Mouse (Mus musculus): Measurements from ENCODE around the gene Csnk1g2.

Gene Csnk1g2

GRCm38 (mm10) chr10:80622661-80623456 lies at the start of gene Csnk1g2:
Csnk1g2 (plus strand) TSS chr10:80622838.
- in situ Hi-C loops (cut with MboI; ENCODE audit: low pct_unique_long_range_greater_than_20kb in 1 of 2, low sequenced_read_pairs in 2 of 2, unreplicated experiment in 1 of 2) = no loop called here

GRCm38 (mm10) chr10:80573944-80574343 lies 48.7 kb upstream of the Csnk1g2 start:
- in situ Hi-C loops (cut with MboI; ENCODE audit: low pct_unique_long_range_greater_than_20kb in 1 of 2, low sequenced_read_pairs in 2 of 2, unreplicated experiment in 1 of 2) = loop anchor here in 1 of 2 experiments (10.0 kb wide), 1 partner anchor 111 kb away; no protein-coding TSS in a partner anchor

DNA sequence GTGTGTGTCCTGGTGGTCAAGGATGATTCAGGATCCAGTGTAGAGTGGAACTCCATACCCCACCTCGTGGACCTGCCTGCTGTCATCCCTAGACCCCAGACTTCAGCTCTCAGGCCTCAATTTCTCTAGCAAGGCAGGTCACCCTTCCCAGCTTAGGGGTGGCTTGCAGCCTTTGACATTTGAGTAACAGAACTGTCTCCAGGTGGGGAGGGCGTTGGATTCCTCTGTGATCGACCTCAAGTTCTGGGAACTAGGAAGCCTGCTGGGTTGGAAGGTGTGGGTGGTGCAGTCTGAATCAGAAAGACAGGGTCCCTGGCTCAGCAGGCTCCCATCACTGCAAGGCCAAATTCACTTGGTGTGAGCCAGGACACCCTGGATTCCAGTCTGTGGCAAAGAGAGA lies 47.7 kb upstream of the Csnk1g2 start:
- in situ Hi-C loops (cut with MboI; ENCODE audit: low pct_unique_long_range_greater_than_20kb in 1 of 2, low sequenced_read_pairs in 2 of 2, unreplicated experiment in 1 of 2) = loop anchor here (5.0 to 10.0 kb wide), 2 partner anchors 107 to 110 kb away; no protein-coding TSS in a partner anchor

DNA sequence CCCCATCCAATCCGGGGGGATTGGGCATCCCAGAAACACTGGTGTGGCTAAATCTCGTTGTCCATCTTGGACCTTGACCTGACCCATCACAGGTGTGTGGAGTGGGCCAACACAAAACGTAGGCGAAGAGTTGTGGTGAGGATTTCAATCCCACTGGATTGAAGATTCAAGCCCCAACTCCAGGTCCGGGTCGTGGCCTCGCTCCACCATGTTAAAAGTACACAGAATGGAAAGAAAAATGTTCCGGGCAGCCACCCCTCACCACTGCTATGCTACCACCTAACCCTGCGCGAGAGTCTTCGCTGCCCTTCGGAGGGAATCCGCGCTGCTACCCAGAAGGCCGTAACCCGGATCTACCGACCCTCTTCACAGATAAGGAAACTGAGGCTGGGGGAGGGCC lies 46.7 kb upstream of the Csnk1g2 start:
- in situ Hi-C loops (cut with MboI; ENCODE audit: low pct_unique_long_range_greater_than_20kb in 1 of 2, low sequenced_read_pairs in 2 of 2, unreplicated experiment in 1 of 2) = loop anchor here (5.0 to 10.0 kb wide), 2 partner anchors 106 to 109 kb away; no protein-coding TSS in a partner anchor

- in situ Hi-C loops (cut with MboI; ENCODE audit: low pct_unique_long_range_greater_than_20kb in 1 of 2, low sequenced_read_pairs in 2 of 2, unreplicated experiment in 1 of 2) = loop anchor here (5.0 to 10.0 kb wide), 2 partner anchors 106 to 108 kb away; no protein-coding TSS in a partner anchor
Observed at GRCm38 (mm10) chr10:80576351-80577194, 46.1 kb upstream of the Csnk1g2 start.

DNA sequence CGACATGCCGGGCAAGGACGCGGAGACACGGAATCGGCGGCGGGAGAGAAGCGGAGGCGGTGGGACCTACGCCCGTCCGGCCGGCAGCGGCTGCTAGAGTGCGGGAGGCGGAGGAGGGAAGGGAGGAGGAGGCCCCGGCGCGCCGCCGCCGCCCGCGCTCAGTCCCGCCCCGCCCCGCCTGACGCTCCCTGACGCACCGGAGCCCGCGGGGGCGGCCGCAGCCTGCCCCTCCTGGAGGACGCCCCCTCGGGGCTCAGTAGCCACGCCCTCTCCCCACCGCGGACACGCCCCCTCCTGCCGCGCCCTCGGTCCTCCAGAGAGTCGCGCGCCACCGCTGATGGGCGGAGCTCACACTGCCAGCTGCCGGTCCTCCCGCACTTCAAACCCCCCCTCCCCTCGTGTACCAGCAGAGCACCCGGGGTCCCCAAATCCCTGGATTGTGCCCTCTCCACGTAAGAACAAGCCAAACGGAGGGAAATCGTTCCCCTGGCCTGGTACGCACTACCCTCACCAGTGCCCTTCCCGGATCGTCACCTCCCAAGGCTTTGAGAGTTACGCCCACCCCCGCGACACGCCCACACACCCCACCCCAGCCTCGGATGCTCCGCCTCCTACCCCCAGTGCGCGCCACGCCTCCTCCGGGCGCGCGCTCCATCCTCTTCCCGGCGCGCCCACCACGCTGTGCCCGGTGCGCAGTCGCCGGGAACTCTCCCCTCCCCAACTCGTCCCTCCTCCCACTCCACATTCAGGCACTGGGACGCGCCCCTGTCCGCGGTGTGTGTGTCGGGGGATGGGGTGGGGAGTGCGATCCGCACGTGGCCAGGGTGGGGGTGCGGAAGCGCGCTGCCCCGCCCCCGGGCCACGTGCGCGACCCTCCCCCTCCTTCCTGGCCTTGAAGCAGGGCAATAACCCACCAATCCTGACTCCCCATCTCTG lies 45.2 kb upstream of the Csnk1g2 start, which contains the start of gene Klf16:
Gene Klf16, minus strand, starts transcription at position 127 of the 936 bp plus-strand sequence.
- in situ Hi-C loops (cut with MboI; ENCODE audit: low pct_unique_long_range_greater_than_20kb in 1 of 2, low sequenced_read_pairs in 2 of 2, unreplicated experiment in 1 of 2) = loop anchor here (5.0 to 10.0 kb wide), 2 partner anchors 105 to 107 kb away; no protein-coding TSS in a partner anchor

DNA sequence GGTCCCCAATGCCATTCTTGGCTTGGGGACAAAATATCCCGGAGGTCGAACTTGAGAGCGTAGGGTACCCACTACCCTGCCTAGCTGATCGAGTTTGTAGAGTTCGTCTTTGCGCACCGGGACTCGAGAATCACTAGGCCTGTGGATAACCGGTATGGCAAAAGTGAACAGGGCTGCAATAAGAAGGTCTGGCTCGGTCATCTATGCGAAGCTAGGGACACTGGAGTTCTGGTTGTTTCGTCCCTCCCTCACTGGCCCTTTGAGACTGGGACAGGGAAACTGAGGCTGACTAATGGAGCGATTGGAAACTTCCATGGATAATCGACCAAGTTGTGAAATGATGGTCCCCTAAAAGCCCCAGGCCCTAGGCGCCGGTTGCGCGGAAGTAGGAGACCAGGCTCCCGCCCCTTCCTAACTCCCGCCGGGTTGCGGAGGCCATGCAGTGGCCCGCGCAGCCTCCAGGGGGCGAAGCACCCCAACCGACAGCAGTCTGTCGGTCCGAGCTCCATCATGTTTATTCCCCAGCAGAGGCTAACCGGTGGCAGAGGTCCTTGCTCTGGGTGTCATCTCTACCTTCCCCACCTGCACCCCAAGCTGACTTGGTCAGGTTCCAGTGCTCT lies 44.4 kb upstream of the Csnk1g2 start:
- in situ Hi-C loops (cut with MboI; ENCODE audit: low pct_unique_long_range_greater_than_20kb in 1 of 2, low sequenced_read_pairs in 2 of 2, unreplicated experiment in 1 of 2) = loop anchor here (5.0 to 10.0 kb wide), 2 partner anchors 104 to 107 kb away; no protein-coding TSS in a partner anchor

DNA sequence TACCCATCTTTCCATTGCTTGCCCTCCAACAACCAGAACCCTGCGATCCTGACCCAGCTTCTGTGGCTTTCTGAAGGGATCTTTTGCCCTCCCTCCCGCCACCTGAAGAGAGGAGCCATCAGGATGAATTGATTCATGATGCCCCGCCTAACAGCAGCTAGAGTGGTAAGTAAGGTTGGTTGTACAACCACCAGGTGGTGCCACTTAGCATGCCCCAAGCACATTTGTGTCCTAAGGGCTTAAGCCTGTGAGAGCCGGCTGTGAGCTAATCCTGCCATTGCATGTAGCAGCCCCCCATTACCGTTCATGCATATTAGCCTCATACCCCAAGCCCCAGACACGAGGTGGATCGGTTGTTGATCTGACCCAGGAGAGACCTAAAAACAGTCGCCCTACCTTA lies 43.7 kb upstream of the Csnk1g2 start:
- in situ Hi-C loops (cut with MboI; ENCODE audit: low pct_unique_long_range_greater_than_20kb in 1 of 2, low sequenced_read_pairs in 2 of 2, unreplicated experiment in 1 of 2) = loop anchor here (5.0 to 10.0 kb wide), 2 partner anchors 103 to 106 kb away; no protein-coding TSS in a partner anchor

DNA sequence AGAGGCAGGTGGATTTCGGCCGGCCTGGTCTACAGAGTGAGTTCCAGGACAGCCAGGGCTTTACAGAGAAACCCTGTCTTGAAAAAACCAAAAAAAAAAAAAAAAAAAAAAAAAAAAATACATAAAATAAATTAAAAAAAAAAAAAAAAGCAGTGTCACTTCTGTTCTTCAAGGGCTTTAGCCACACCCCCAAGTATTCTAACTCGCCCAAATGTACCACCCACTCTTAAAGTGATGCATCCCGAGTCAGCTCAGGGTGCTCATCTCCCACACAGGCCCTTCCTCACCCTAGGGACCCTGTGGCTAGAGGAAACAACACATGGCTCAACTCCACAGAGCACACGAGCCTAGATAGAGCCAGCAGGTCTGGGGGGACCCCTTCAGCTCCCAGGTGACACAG lies 39.6 kb upstream of the Csnk1g2 start:
- in situ Hi-C loops (cut with MboI; ENCODE audit: low pct_unique_long_range_greater_than_20kb in 1 of 2, low sequenced_read_pairs in 2 of 2, unreplicated experiment in 1 of 2) = no loop called here

GRCm38 (mm10) chr10:80584045-80584488 lies 38.6 kb upstream of the Csnk1g2 start:
- in situ Hi-C loops (cut with MboI; ENCODE audit: low pct_unique_long_range_greater_than_20kb in 1 of 2, low sequenced_read_pairs in 2 of 2, unreplicated experiment in 1 of 2) = no loop called here

DNA sequence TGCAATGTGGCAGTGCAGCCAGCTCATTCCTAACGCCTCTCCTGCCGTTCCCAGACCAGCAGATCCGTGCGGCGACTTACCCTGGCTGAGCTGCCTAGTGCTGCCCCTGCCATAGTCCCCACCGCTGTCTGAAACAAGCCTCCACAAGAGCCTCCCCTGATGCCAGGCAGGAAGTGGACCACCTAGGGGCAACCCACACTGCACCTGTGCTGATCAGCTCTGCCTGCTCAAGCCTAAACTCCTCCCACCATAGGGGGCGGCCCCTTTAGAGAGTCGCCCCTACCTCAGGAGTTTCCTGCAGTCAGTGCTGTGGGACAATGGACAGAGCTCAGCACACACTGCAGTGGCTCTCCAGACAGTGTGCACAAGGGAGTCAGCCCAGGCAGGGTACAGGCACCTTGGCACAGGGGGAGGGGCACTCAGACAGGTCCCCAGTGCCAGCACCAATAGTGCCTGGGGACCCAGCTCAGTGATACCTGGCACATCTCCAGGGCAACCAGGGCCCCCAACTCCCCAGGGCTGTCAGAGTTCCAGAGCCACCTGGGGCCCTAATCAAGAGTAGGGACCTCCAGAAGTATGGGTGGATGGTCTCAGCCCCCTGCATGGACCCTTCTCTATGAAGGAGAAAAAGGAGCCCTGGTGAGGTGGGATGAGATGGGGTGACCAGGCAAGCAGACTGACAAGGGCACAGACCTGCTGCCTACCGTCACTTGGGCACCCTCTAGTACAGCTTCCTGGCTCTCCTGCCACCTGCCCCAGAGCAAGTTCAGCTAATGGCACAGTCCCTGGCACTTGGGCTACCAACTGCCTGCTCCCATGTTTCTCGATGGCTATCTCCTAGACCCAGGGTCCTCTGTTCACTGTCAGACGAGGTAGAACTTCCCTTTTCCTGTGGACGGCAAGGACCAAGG lies 37.7 kb upstream of the Csnk1g2 start:
- in situ Hi-C loops (cut with MboI; ENCODE audit: low pct_unique_long_range_greater_than_20kb in 1 of 2, low sequenced_read_pairs in 2 of 2, unreplicated experiment in 1 of 2) = no loop called here

- in situ Hi-C loops (cut with MboI; ENCODE audit: low pct_unique_long_range_greater_than_20kb in 1 of 2, low sequenced_read_pairs in 2 of 2, unreplicated experiment in 1 of 2) = no loop called here
Observed at GRCm38 (mm10) chr10:80585581-80585980, 37.1 kb upstream of the Csnk1g2 start.

DNA sequence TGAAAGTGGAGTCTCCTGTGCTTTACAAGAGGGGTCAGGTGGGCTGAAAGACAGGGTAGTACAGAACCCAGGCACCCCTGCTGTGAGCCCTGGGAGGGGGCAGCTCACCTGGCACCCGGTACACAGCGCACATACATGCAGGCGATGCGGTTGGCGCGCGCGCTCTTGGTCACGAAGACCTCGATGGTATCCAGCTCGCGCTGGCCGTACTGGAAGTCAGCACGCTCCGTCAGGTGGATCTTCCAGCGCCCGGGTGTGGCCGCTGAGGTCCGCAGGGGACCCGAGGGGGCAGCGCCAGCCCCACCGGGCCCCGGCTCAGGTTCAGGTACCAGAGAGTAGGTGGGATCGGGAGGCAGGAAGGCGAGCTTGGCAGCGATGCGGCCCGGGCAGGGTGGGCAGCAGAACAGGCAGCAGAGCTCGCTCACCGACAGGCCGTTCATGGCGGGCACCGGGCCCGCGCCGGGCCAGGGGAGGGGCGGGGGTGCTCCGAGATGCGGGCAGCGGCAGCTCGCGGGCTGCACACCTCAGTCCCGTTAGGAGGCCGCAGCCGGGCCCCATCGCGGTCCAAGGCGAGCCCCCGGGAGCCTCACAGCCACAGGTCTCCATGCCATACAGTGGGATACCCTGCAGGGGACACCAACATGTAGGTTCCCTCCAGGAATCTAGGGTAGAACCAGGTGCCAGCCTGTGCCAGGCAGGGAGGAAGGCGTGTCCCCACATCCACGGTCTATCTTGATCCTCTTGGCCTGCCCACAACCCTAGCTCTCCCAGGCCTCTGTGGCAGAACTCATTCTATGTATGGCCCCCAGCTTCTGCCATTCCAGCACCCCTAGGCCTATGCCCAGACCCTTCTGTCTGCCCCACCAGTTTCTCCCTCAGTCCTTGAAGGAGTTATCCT lies 36.0 kb upstream of the Csnk1g2 start:
- in situ Hi-C loops (cut with MboI; ENCODE audit: low pct_unique_long_range_greater_than_20kb in 1 of 2, low sequenced_read_pairs in 2 of 2, unreplicated experiment in 1 of 2) = no loop called here

DNA sequence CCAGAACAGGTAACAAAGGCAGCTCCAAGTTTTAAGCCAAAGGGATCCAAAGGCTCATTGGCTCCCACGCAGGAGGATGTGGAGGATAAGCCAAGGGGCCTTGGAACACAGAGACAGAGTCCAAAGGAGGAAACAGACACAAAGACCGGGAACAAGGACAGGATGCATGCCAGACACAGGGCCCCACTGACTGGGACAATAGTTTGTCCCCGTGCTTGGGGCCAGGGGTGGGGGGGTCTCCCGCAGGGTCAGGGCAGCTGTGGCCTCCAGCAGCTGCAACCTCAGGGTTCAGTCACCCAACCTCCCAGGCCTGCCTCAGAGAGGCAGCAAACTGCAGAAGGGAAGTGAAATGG lies 35.4 kb upstream of the Csnk1g2 start:
- in situ Hi-C loops (cut with MboI; ENCODE audit: low pct_unique_long_range_greater_than_20kb in 1 of 2, low sequenced_read_pairs in 2 of 2, unreplicated experiment in 1 of 2) = no loop called here

- in situ Hi-C loops (cut with MboI; ENCODE audit: low pct_unique_long_range_greater_than_20kb in 1 of 2, low sequenced_read_pairs in 2 of 2, unreplicated experiment in 1 of 2) = no loop called here
Observed at GRCm38 (mm10) chr10:80589127-80589878, 33.3 kb upstream of the Csnk1g2 start.
